Mouse (Mus musculus) neutrophil, adult 83 days (primary cell): ENCODE measurements around the gene Spin4. TPM values are rescaled to one million over a fixed set of nuclear protein-coding genes. Genes with fewer than 3 reads are reported as not detected.

Experiments used
- total RNA-seq, 2 experiments: library from RNA; stranded (reverse); gene quantifications; one replicate each; pipeline ENCODE4 v1.2.4; 2023

Spin4 gene
- under 1 TPM in 1 of 2 experiments, not detected in 1; 0.13 TPM for total RNA-seq

GRCm38 (mm10) chrX:95026361-95026892, at the start of gene Spin4:
Gene Spin4 (minus strand): TSS chrX:95026682.

Other genes with a start within 250 kb of the Spin4 start
- not detected for gene Arhgef9, start 170.2 kb upstream of the Spin4 start, total RNA-seq